Mouse (Mus musculus) lung, postnatal 36 days (tissue): ENCODE measurements around the gene Vmn2r49.
"Not testable (repeated sequence)": the region's sequence is repeated elsewhere in the genome, so short reads cannot be mapped to it uniquely, and the experiment has no call there.

Source experiments
- DNase-seq: peaks from one replicate; pipeline ENCODE4 v3.0.0; 2022; ENCODE audit warnings: mixed read lengths

Gene Vmn2r49

DNA sequence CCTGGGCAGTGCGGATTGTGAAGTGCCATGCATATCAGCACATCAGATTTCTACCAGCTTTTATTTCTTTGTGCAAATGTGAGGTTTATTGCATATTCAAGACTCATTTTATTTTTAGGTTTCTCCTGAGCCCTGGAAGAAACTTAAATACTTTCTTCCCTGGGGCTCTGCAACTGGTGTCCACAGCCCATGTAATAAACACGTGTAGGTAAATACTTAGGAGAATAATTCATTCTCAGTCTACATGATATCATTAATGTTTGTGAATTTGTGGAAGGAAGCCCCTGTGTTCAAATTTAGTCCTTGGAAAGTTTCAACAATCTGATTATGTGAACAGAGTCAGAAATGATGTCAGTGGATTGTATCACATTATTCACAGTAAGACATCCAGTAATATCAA is at the start of gene Vmn2r49:
Gene Vmn2r49, minus strand, starts transcription at position 101 of the 400 bp plus-strand sequence.
- DNase-seq, result not testable (repeated sequence)

DNA sequence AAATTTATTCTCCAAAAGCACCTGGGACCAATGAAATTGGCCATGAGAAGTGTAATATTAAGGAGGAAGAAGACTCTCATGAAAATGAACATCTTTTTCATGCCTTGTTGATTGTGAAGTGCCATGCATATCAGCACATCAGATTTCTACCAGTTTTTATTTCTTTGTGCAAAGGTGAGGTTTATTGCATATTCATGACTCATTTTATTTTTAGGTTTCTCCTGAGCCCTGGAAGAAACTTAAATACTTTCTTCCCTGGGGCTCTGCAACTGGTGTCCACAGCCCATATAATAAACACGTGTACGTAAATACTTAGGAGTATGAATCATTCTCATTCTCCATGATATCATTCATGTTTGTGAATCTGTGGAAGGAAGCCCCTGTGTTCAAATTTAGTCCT is 38.6 kb downstream of the Vmn2r49 start, which contains the start of gene Vmn2r48:
Gene Vmn2r48, minus strand, starts transcription at position 101 of the 400 bp plus-strand sequence.
- DNase-seq, result not testable (repeated sequence)
